Mouse (Mus musculus) limb, embryonic 13.5 days (tissue): ENCODE results near the gene D130043K22Rik. TPM values are rescaled to one million over a fixed set of nuclear protein-coding genes. Genes with fewer than 3 reads are reported as not detected.

Experiments
- ATAC-seq: fragments of 200-750 bp; cut with Nextera tagmentation; 2 replicates; pipeline ENCODE4 v1.8.0; 2017; ENCODE audit warnings: low read depth, moderate number of reproducible peaks, moderate TSS enrichment; ENCODE audit not compliant: low FRiP score
- H3K27ac ChIP-seq: fragments of 300-500 bp; sonication (generic); 2 replicates; pipeline ENCODE4 v1.5.1; 2015; ENCODE audit warnings: inconsistent platforms, mild to moderate bottlenecking, moderate library complexity
- H3K27me3 ChIP-seq: fragments of 300-500 bp; sonication (generic); 2 replicates; pipeline ENCODE4 v1.6.1; 2015; ENCODE audit warnings: mild to moderate bottlenecking, inconsistent platforms
- H3K36me3 ChIP-seq: fragments of 300-500 bp; sonication (generic); 2 replicates; pipeline ENCODE4 v1.6.1; 2015; ENCODE audit warnings: inconsistent platforms, mild to moderate bottlenecking, moderate library complexity
- H3K4me1 ChIP-seq: fragments of 300-500 bp; sonication (generic); 2 replicates; pipeline ENCODE4 v1.6.1; 2015; ENCODE audit warnings: inconsistent platforms
- H3K4me2 ChIP-seq: fragments of 300-500 bp; sonication (generic); replicated peaks from 2 replicates; pipeline ENCODE4 v1.6.1; 2015; ENCODE audit warnings: inconsistent platforms, mild to moderate bottlenecking, moderate library complexity
- H3K4me3 ChIP-seq: fragments of 300-500 bp; sonication (generic); 2 replicates; pipeline ENCODE4 v1.5.1; 2015; ENCODE audit warnings: moderate library complexity, mild to moderate bottlenecking, inconsistent platforms
- H3K9ac ChIP-seq: fragments of 300-500 bp; sonication (generic); 2 replicates; pipeline ENCODE4 v1.6.1; 2015; ENCODE audit warnings: mild to moderate bottlenecking, inconsistent platforms
- H3K9me3 ChIP-seq: fragments of 300-500 bp; sonication (generic); 2 replicates; pipeline ENCODE4 v1.6.1; 2016; ENCODE audit warnings: inconsistent platforms
- WGBS: fragments of 180-500 bp; shearing (Covaris S2); methylation state at CpG from one replicate; pipeline ENCODE4 v1.1.7; 2015; 5-methylcytosine and 5-hydroxymethylcytosine counted together
- polyA plus RNA-seq: library from polyadenylated mRNA; unstranded; fragments of >200 nt; fragmentation: Nextera tagmentation; extraction: Ambion mirVana; gene quantifications from 2 replicates; pipeline ENCODE4 v1.2.1, GENCODE M21; 2015

D130043K22Rik gene
- polyA plus RNA-seq, 1 experiment from 2014 or later, result 0.06 TPM

DNA sequence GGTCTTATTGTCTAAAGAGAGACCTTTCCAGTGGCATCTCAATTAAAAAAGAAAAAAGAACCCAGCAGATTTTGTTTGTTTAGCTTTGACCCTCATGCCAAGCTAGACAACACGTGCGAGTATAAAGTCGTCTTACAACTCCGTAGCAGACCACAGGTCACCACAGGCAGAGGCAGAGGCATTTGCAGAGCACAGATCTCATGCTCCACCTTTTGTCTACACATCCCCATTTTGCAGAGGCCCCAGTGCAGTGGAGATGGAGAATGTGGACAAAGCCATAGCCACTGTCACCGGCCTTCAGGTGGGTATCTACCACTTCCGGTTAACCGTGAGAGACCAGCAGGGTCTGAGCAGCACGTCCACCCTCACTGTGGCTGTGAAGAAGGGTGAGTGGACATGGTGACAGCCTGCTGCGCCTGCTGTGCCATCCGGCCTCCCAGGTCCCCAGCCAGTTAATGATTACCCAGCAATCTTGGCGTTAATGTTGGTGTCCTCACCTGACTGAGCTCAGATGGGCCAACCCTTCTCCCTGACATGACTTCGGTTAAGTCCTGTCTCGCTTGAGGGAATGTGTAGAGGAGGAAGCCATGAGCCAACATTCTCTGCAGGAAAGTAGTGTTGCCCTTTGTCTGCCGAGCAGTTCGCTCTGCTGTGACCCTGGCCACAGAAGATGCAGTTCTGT lies 34.6 kb downstream of the D130043K22Rik start:
- Histone ChIP-seq H3K27ac (no peak overlapping the region), H3K4me2 (no peak overlapping the region), H3K4me1 (no peaks in the 10 kb centered on the region), H3K36me3 (no peaks in the 10 kb centered on the region), H3K4me3 (no peak overlapping the region), H3K9me3 (no peaks in the 10 kb centered on the region), H3K27me3 (no peaks in the 10 kb centered on the region), H3K9ac (no peak overlapping the region)
- 87% methylated on average over 15 of the region's 15 CpGs for WGBS
- no peak for ATAC-seq

DNA sequence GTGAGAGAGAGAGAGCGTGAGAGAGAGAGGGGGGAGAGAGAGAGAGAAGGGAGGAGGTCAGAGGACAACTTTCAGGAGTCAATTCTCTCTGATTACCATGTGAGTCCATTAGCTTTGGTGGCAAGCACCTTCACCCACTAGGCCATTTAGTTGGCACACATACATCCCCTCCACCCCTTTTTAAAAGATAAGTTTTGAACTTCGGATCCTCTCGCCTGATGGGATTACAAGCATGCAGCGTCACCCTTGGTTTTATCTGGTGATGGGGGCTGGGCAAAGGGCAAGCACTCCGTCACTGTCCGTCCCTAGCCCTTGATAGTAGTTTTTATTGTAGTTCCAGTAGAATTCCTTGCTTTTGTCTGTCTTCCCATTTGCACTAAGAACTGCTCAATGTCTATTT lies 35.3 kb downstream of the D130043K22Rik start:
- 85% methylated on average over 6 of the region's 6 CpGs for WGBS
- Histone ChIP-seq H3K4me2 (no peak overlapping the region), H3K9ac (no peak overlapping the region), H3K27ac (no peak overlapping the region), H3K4me1 (no peaks in the 10 kb centered on the region), H3K27me3 (no peaks in the 10 kb centered on the region), H3K36me3 (no peaks in the 10 kb centered on the region), H3K4me3 (no peak overlapping the region), H3K9me3 (no peaks in the 10 kb centered on the region)
- ATAC-seq, result no peak

DNA sequence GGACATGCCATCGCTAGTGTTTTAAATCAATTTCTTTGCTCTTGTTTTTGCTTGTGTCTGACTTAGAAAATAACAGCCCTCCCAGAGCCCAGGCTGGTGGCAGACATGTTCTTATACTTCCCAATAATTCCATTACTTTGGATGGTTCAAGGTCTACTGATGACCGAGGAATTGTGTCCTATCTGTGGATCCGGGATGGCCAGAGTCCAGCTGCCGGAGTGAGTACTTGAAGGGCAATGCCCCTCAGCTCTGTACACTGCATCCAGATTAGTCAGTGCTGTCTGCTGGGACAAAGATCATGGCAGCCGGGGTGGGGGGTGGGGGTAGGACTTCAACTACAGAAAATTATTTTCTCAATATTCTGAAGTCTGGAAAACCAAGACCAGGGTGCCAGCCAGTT lies 35.8 kb downstream of the D130043K22Rik start:
- WGBS, result 90% methylated on average over 5 of the region's 5 CpGs
- Histone ChIP-seq H3K4me3 (no peak overlapping the region), H3K9me3 (no peaks in the 10 kb centered on the region), H3K27ac (no peak overlapping the region), H3K36me3 (no peaks in the 10 kb centered on the region), H3K27me3 (no peaks in the 10 kb centered on the region), H3K4me2 (no peak overlapping the region), H3K4me1 (no peaks in the 10 kb centered on the region), H3K9ac (no peak overlapping the region)
- no peak for ATAC-seq

DNA sequence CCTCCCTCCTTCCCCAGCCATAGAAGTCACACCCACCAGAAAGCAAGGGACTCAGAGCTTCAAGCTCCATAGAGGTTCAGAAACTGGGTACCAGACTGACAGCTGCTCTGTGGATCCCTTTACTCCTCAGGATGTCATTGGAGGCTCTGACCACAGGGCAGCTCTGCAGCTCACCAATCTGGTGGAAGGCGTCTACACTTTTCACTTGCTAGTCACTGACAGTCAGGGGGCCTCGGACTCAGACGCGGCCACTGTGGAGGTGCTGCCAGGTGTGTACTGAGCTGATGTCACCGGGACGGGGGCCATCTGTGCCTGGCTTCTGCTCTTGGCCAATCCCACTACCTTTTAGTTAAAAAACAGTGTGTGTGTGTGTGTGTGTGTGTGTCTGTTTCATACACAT lies 37.5 kb downstream of the D130043K22Rik start:
- no peaks in the 10 kb centered on the region for H3K4me1 ChIP-seq
- ATAC-seq, result no peak
- no peak overlapping the region for H3K9ac ChIP-seq
- H3K4me3 ChIP-seq, result no peak overlapping the region
- H3K4me2 ChIP-seq, result no peak overlapping the region
- H3K9me3 ChIP-seq, result no peaks in the 10 kb centered on the region
- no peaks in the 10 kb centered on the region for H3K36me3 ChIP-seq
- no peaks in the 10 kb centered on the region for H3K27me3 ChIP-seq
- no peak overlapping the region for H3K27ac ChIP-seq
- 93% methylated on average over 6 of the region's 6 CpGs for WGBS

DNA sequence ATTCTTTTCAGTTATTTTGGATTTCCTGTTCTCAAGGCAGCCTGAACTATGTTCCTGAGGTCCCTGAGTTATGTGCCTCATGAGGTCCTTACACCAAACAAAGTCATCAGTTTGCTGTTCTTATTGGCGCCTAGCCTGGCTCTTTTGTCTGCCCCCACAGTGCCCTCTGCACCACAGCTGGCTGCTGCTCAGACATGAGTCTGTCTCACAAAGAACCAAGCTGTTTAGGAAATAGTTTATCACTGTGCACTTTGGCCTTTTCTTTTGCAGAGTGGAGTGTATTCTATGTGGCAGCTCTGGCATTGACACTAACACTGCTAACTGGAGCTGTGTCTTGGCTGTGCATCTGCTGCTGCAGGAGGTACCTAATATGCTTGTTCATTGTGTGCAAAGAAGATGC lies 44.6 kb downstream of the D130043K22Rik start:
- WGBS, result 62% methylated on average over 1 of the region's 1 CpGs
- Histone ChIP-seq H3K4me1 (no peaks in the 10 kb centered on the region), H3K4me3 (no peak overlapping the region), H3K9me3 (no peaks in the 10 kb centered on the region), H3K27ac (no peak overlapping the region), H3K27me3 (no peaks in the 10 kb centered on the region), H3K9ac (no peak overlapping the region), H3K36me3 (no peaks in the 10 kb centered on the region), H3K4me2 (no peak overlapping the region)
- ATAC-seq, result no peak

DNA sequence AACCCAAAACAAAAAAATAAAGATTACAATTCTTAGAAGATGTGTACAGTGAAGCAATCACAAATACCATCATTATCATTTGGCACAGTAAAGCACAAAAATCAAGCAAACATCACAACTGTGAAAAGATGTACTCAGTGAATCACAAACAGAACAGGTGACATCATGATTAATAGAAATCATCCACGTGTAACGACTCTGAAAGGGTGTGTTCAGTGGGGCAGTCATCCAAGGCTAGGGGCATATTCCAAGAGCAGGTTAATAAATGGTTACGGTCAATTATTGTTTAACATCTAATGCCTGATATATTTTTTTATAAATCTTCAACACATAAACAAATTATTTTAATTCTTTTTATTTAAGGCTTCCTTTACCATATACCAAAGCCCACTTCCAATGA lies 47.6 kb downstream of the D130043K22Rik start:
- H3K9ac ChIP-seq, result no peak overlapping the region
- 79% methylated on average over 3 of the region's 3 CpGs for WGBS
- H3K9me3 ChIP-seq, result no peaks in the 10 kb centered on the region
- H3K4me2 ChIP-seq, result no peak overlapping the region
- no peak for ATAC-seq
- H3K4me3 ChIP-seq, result no peak overlapping the region
- H3K27ac ChIP-seq, result no peak overlapping the region
- no peaks in the 10 kb centered on the region for H3K4me1 ChIP-seq
- H3K36me3 ChIP-seq, result no peaks in the 10 kb centered on the region
- H3K27me3 ChIP-seq, result no peaks in the 10 kb centered on the region

DNA sequence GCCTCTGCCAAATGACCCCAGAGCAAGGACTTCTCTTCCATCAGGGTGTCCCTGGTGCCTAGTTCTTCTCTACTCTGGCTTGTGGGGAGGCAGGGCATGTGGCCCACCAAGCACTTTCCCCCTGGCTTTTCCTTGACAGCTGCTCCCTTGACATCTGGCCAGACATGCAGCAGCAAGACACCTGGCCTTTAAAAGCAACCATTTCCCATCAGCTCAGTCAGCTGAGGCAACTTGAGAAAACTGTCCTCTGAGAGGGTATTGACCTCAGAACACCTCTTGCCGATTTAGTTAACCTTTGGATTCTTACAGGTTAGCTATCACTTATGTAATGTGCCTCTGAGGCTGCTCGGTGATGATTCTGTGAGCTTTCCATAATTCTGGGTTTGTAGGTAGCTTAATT lies 48.9 kb downstream of the D130043K22Rik start:
- H3K9ac ChIP-seq, result no peak overlapping the region
- H3K36me3 ChIP-seq, result no peaks in the 10 kb centered on the region
- H3K4me2 ChIP-seq, result no peak overlapping the region
- no peaks in the 10 kb centered on the region for H3K27me3 ChIP-seq
- 76% methylated on average over 2 of the region's 2 CpGs for WGBS
- H3K4me3 ChIP-seq, result no peak overlapping the region
- H3K4me1 ChIP-seq, result no peaks in the 10 kb centered on the region
- ATAC-seq, result no peak
- no peaks in the 10 kb centered on the region for H3K9me3 ChIP-seq
- no peak overlapping the region for H3K27ac ChIP-seq

DNA sequence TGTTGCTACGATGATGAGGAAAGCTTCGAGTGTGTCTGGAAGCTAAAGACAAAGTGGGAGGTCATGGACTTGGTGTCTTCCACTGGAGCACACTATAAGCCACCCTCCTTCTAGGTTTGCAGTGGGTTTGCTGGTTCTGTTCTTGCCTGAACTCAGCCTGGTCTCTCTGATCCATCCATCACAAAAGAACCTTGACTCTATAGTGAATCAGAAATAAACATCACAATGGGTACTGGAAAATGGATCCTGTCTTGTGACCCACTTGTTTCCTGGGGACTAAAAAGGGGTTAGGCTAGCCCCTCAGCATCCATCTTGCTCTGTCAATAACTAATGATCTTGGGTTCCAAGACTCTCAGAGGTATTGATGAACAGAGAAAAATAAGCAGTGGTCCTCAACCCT lies 57.0 kb downstream of the D130043K22Rik start:
- 83% methylated on average over 2 of the region's 2 CpGs for WGBS
- no peaks in the 10 kb centered on the region for H3K4me1 ChIP-seq
- H3K36me3 ChIP-seq, result no peaks in the 10 kb centered on the region
- no peak overlapping the region for H3K4me2 ChIP-seq
- no peak for ATAC-seq
- H3K9me3 ChIP-seq, result no peaks in the 10 kb centered on the region
- H3K4me3 ChIP-seq, result no peak overlapping the region
- H3K9ac ChIP-seq, result no peak overlapping the region
- no peak overlapping the region for H3K27ac ChIP-seq
- no peaks in the 10 kb centered on the region for H3K27me3 ChIP-seq

DNA sequence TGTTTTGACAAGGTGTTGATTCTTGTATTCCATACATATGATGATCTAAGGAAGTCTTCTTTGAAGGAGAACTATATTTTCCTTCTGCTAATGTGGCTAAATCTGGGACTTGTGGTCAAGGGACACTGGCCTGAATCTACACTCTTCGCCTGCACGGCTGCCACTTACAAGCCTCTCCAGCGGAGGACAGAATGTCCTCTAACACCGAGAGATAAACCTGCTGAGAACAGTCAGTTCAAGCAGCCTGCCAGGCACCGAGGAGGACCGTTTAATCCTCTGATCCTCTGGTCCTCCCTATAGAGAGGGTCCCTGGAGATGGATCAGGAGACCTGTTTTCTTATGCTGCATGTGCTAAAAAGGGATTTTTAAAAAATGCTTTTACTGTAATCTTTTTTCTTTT lies 58.5 kb downstream of the D130043K22Rik start:
- Histone ChIP-seq H3K9me3 (no peaks in the 10 kb centered on the region), H3K4me2 (no peak overlapping the region), H3K36me3 (no peaks in the 10 kb centered on the region), H3K27ac (no peak overlapping the region), H3K27me3 (no peaks in the 10 kb centered on the region), H3K4me3 (no peak overlapping the region), H3K4me1 (no peaks in the 10 kb centered on the region), H3K9ac (no peak overlapping the region)
- no peak for ATAC-seq
- 80% methylated on average over 6 of the region's 6 CpGs for whole genome bisulfite sequencing

DNA sequence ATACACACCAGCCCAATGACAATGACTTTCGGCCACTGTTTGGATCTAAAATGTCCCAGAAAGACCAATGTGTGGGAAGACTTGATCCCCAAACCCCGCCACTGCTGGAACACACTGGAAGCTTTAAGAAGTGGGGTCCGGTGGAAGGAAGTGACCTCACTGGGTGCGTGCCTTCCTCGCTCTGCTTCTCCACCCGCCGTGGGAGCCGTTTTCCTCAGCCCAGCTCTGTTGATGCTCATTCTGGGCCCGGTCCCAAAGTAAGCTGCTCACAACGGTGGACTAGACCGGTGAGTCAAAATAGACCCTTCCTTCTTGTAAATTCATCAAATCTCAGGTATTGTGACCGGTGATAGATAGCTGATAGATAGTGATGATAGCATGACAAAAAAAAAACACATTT lies 60.5 kb downstream of the D130043K22Rik start:
- no peak for ATAC-seq
- no peaks in the 10 kb centered on the region for H3K9me3 ChIP-seq
- H3K4me1 ChIP-seq, result no peaks in the 10 kb centered on the region
- H3K9ac ChIP-seq, result no peak overlapping the region
- 92% methylated on average over 12 of the region's 12 CpGs for WGBS
- H3K4me3 ChIP-seq, result no peak overlapping the region
- H3K4me2 ChIP-seq, result no peak overlapping the region
- no peaks in the 10 kb centered on the region for H3K27me3 ChIP-seq
- H3K27ac ChIP-seq, result no peak overlapping the region
- H3K36me3 ChIP-seq, result peaks cover 7% of the 10 kb centered on the region; the same call in 1 of the 2 replicates

DNA sequence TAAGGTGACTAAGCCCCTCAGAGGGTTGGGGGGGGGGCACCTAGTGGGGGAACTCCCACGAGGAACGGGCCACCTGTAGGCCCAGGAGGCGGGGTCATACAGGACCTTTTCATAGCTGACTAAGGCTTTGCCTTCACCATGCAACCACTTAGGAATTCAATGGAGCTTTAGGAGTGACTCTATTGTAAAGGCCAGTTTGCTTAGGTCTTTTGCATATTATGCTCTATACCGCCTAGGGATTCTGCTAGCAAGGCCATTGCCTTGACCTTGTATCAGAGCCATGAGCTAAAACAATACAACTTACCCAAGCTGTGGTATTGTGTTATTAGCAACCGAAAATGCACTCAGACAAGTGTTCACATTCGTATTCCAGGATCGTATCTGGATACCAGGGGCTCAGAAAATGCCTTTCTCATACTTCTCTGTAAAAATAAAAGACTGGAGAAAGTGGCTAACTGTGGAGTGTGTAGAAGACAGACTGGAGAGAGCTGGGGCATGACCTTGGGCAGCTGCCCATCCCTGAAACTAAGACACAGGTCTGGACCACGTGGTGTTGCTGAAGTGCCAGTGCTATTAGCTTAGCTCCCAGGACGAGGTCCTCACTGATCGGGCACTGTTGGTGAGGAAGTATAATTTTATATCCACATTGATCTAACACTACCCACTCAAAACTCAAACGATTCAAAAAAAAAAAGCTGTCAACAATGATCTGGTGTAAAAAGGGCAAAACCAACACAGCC lies 62.1 kb downstream of the D130043K22Rik start:
- no peak overlapping the region for H3K9ac ChIP-seq
- no peaks in the 10 kb centered on the region for H3K4me1 ChIP-seq
- H3K27ac ChIP-seq, result no peak overlapping the region
- H3K4me2 ChIP-seq, result no peak overlapping the region
- peaks cover 13% of the 10 kb centered on the region; the same call in 1 of the 2 replicates for H3K36me3 ChIP-seq
- 82% methylated on average over 11 of the region's 11 CpGs for WGBS
- H3K27me3 ChIP-seq, result no peaks in the 10 kb centered on the region
- no peaks in the 10 kb centered on the region for H3K9me3 ChIP-seq
- no peak overlapping the region for H3K4me3 ChIP-seq
- ATAC-seq, result no peak

DNA sequence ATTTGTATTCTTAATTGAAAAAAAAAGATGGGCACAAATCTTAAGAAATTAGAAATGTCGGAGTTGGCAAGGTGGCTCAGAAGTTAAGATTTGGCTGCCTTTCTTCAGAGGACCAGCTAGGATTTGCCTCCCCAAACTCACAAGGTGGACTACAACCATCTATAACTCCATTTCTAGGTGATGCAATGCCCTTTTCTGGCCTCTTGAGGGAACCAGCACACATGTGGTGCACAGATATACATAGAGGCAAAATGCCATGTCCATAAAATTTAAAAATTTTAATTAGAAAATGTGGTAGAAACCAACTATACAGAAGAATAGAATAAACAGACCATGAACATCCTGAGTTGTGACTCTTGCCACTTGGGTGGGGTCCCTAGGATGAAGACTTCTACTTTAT lies 64.2 kb downstream of the D130043K22Rik start:
- no peaks in the 10 kb centered on the region for H3K27me3 ChIP-seq
- no peaks in the 10 kb centered on the region for H3K4me1 ChIP-seq
- ATAC-seq, result no peak
- 95% methylated on average over 1 of the region's 1 CpGs for WGBS
- H3K4me2 ChIP-seq, result no peak overlapping the region
- no peak overlapping the region for H3K9ac ChIP-seq
- H3K9me3 ChIP-seq, result no peaks in the 10 kb centered on the region
- peaks cover 23% of the 10 kb centered on the region; the same call in 1 of the 2 replicates for H3K36me3 ChIP-seq
- H3K27ac ChIP-seq, result no peak overlapping the region
- no peak overlapping the region for H3K4me3 ChIP-seq

DNA sequence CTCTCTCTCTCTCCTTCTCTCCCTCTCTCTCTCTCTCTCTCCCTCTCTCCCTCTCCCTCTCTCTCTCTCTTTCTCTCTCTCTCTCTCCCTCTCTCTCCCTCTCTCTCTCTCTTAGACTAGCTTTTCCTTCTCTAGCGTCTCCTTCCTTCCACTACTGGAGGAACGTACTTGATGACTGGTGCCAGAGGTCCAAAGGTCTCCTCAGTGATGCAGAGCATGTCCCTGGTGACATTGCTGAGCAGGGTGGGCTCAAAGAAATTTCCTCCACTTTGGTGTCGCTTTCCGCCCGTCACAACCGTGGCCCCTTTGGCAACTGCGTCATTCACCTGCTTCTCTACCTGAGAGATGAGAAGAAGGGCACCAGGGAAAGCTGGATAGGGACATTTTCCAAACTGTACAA lies 68.6 kb downstream of the D130043K22Rik start:
- 92% methylated on average over 7 of the region's 7 CpGs for WGBS
- no peak overlapping the region for H3K9ac ChIP-seq
- H3K4me2 ChIP-seq, result no peak overlapping the region
- H3K27ac ChIP-seq, result no peak overlapping the region
- H3K36me3 ChIP-seq, result peaks cover 48% of the 10 kb centered on the region
- H3K27me3 ChIP-seq, result no peaks in the 10 kb centered on the region
- H3K4me1 ChIP-seq, result no peaks in the 10 kb centered on the region
- H3K9me3 ChIP-seq, result no peaks in the 10 kb centered on the region
- no peak for ATAC-seq
- no peak overlapping the region for H3K4me3 ChIP-seq
